Mouse (Mus musculus) limb, embryonic 10.5 days (tissue): ENCODE data around the gene Spaca4. TPM values are rescaled to one million over a fixed set of nuclear protein-coding genes. Genes with fewer than 3 reads are reported as not detected.

ENCODE experiments used
- DNase-seq: peaks from one replicate; pipeline ENCODE4 v3.0.0-alpha.2; 2017; ENCODE audit warnings: low spot score
- H3K27ac ChIP-seq: fragments of 300-500 bp; sonication (generic); 2 replicates; pipeline ENCODE4 v1.5.1; 2016; ENCODE audit warnings: mild to moderate bottlenecking
- H3K27me3 ChIP-seq: fragments of 300-500 bp; sonication (generic); 2 replicates; pipeline ENCODE4 v1.6.1; 2016; ENCODE audit warnings: low read depth, mild to moderate bottlenecking; ENCODE audit not compliant: poor library complexity, severe bottlenecking
- H3K36me3 ChIP-seq: fragments of 300-500 bp; sonication (generic); 2 replicates; pipeline ENCODE4 v1.6.1; 2016; ENCODE audit warnings: mild to moderate bottlenecking, moderate library complexity
- H3K4me1 ChIP-seq: fragments of 300-500 bp; sonication (generic); 2 replicates; pipeline ENCODE4 v1.6.1; 2016
- H3K4me3 ChIP-seq: fragments of 300-500 bp; sonication (generic); 2 replicates; pipeline ENCODE4 v1.5.1; 2016; ENCODE audit warnings: mild to moderate bottlenecking, moderate library complexity
- H3K9me3 ChIP-seq: fragments of 300-500 bp; sonication (generic); replicated peaks from 2 replicates; pipeline ENCODE4 v1.6.1; 2016; ENCODE audit warnings: mild to moderate bottlenecking
- WGBS: fragments of 180-500 bp; shearing (Covaris S2); methylation state at CpG from one replicate; pipeline ENCODE4 v1.1.7; 2016; 5-methylcytosine and 5-hydroxymethylcytosine counted together
- polyA plus RNA-seq: library from polyadenylated mRNA; unstranded; fragments of >200 nt; fragmentation: Nextera tagmentation; extraction: Ambion mirVana; gene quantifications from 2 replicates; pipeline ENCODE4 v1.2.1, GENCODE M21; 2016

The Spaca4 gene
- polyA plus RNA-seq, 1 experiment from 2014 or later: not detected

GRCm38 (mm10) chr7:45746518-45746917 is 20.9 kb upstream of the Spaca4 start:
- Histone ChIP-seq H3K27me3 (peaks cover 7% of the 10 kb centered on the region; the same call in 1 of the 2 replicates), H3K4me1 (peaks cover 18% of the 10 kb centered on the region), H3K27ac (no peak overlapping the region), H3K4me3 (no peak overlapping the region), H3K9me3 (no peaks in the 10 kb centered on the region), H3K36me3 (no peaks in the 10 kb centered on the region)
- 67% methylated on average over 6 of the region's 6 CpGs for WGBS
- no peak for DNase-seq

DNA sequence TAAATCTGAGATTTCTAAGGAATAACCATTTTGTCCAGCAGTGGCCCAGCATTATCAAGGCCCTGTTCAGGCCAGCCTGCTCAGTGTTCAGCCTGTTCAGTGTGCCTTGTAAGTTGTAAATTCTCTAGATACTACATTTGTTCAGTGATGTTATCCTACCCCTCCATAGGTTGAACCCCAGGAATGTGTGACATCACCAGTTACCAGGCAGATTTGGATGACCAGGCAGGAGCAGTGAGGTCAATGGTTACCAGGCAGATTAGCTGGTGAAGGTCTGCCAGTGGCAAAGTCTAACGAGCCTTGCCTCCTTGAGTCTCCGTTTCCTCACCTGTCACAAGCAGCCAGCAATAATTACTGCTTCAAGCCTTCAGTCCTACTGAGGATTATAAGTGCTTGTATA is 18.8 kb upstream of the Spaca4 start:
- DNase-seq: peak; percentile 65
- H3K27ac ChIP-seq: no peak overlapping the region
- peaks cover 13% of the 10 kb centered on the region for H3K4me1 ChIP-seq
- peaks cover 9% of the 10 kb centered on the region; the same call in 1 of the 2 replicates for H3K27me3 ChIP-seq
- no peaks in the 10 kb centered on the region for H3K9me3 ChIP-seq
- no peaks in the 10 kb centered on the region for H3K36me3 ChIP-seq
- no peak overlapping the region for H3K4me3 ChIP-seq
- WGBS: 35% methylated on average over 2 of the region's 2 CpGs

DNA sequence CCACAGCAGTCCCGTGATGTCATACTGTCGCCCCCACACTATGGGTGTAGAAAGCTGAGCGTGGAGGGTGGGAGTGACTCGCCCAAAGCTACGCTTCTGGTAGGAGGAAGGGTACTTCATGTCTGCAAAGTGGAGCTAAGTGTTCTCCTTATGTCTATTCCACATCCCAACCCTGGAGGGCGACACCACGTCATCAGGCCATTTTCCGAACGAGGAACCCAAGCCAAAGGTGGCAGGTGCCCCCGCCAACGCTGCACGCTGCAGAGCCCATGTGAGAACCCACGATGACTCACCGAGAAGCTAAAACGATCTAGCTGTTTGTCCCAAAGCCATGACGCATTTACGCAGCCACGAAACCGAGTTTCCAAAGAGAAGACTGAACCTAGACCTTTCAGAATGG is 16.7 kb upstream of the Spaca4 start:
- H3K36me3 ChIP-seq: no peaks in the 10 kb centered on the region
- H3K9me3 ChIP-seq: no peaks in the 10 kb centered on the region
- peaks cover 11% of the 10 kb centered on the region for H3K4me1 ChIP-seq
- H3K27me3 ChIP-seq: peaks cover 9% of the 10 kb centered on the region; the same call in 1 of the 2 replicates
- WGBS: 38% methylated on average over 19 of the region's 19 CpGs
- no peak for DNase-seq
- peak overlapping the region; percentile 35 for H3K4me3 ChIP-seq
- H3K27ac ChIP-seq: no peak overlapping the region

- peaks cover 11% of the 10 kb centered on the region for H3K4me1 ChIP-seq
- H3K4me3 ChIP-seq: peak overlapping the region; percentile 35
- H3K9me3 ChIP-seq: no peaks in the 10 kb centered on the region
- DNase-seq: no peak
- 29% methylated on average over 11 of the region's 11 CpGs for WGBS
- H3K36me3 ChIP-seq: no peaks in the 10 kb centered on the region
- peaks cover 9% of the 10 kb centered on the region; the same call in 1 of the 2 replicates for H3K27me3 ChIP-seq
- peak overlapping the region; percentile 46; the same call in 1 of the 2 replicates for H3K27ac ChIP-seq
Measured at GRCm38 (mm10) chr7:45741777-45742176, 16.2 kb upstream of the Spaca4 start.

GRCm38 (mm10) chr7:45741308-45741707 is 15.7 kb upstream of the Spaca4 start:
- Histone ChIP-seq H3K27me3 (peaks cover 9% of the 10 kb centered on the region; the same call in 1 of the 2 replicates), H3K4me1 (peaks cover 11% of the 10 kb centered on the region), H3K27ac (peak overlapping the region; percentile 46; the same call in 1 of the 2 replicates), H3K4me3 (no peak overlapping the region), H3K36me3 (no peaks in the 10 kb centered on the region), H3K9me3 (no peaks in the 10 kb centered on the region)
- no peak for DNase-seq
- WGBS: 87% methylated on average over 12 of the region's 12 CpGs

DNA sequence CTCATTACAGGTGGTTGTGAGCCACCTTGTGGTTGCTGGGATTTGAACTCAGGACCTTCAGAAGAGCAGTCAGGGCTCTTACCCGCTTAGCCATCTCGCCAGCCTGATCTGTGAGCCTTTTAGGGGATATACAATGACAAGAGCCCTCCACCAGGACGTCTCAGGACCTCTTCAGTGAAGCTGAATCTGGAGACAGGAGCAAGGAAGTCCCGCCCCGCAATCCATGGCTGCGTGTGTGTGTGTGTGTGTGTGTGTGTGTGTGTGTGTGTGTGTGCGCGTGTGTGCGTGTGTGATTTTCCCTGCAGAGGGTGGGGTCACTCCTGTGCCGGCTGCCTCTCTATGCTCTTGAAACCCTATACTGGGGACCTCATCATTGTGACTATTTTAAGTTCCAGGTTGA is 14.2 kb upstream of the Spaca4 start:
- DNase-seq: no peak
- H3K4me1 ChIP-seq: peaks cover 11% of the 10 kb centered on the region
- no peaks in the 10 kb centered on the region for H3K36me3 ChIP-seq
- H3K4me3 ChIP-seq: no peak overlapping the region
- no peak overlapping the region for H3K27ac ChIP-seq
- H3K27me3 ChIP-seq: peaks cover 9% of the 10 kb centered on the region; the same call in 1 of the 2 replicates
- no peaks in the 10 kb centered on the region for H3K9me3 ChIP-seq
- 75% methylated on average over 10 of the region's 10 CpGs for WGBS

GRCm38 (mm10) chr7:45739162-45739763 is 13.7 kb upstream of the Spaca4 start:
- Histone ChIP-seq H3K36me3 (no peaks in the 10 kb centered on the region), H3K4me1 (peaks cover 11% of the 10 kb centered on the region), H3K4me3 (no peak overlapping the region), H3K27me3 (peaks cover 9% of the 10 kb centered on the region; the same call in 1 of the 2 replicates), H3K9me3 (no peaks in the 10 kb centered on the region), H3K27ac (no peak overlapping the region)
- 7% methylated on average over 9 of the region's 9 CpGs for WGBS
- peak; percentile 88 for DNase-seq

- H3K4me3 ChIP-seq: no peak overlapping the region
- H3K4me1 ChIP-seq: peaks cover 18% of the 10 kb centered on the region
- H3K36me3 ChIP-seq: peaks cover 19% of the 10 kb centered on the region
- H3K9me3 ChIP-seq: no peaks in the 10 kb centered on the region
- DNase-seq: no peak
- WGBS: 66% methylated on average over 5 of the region's 5 CpGs
- H3K27ac ChIP-seq: no peak overlapping the region
- no peaks in the 10 kb centered on the region for H3K27me3 ChIP-seq
Measured at GRCm38 (mm10) chr7:45733477-45733876, 7.9 kb upstream of the Spaca4 start.

DNA sequence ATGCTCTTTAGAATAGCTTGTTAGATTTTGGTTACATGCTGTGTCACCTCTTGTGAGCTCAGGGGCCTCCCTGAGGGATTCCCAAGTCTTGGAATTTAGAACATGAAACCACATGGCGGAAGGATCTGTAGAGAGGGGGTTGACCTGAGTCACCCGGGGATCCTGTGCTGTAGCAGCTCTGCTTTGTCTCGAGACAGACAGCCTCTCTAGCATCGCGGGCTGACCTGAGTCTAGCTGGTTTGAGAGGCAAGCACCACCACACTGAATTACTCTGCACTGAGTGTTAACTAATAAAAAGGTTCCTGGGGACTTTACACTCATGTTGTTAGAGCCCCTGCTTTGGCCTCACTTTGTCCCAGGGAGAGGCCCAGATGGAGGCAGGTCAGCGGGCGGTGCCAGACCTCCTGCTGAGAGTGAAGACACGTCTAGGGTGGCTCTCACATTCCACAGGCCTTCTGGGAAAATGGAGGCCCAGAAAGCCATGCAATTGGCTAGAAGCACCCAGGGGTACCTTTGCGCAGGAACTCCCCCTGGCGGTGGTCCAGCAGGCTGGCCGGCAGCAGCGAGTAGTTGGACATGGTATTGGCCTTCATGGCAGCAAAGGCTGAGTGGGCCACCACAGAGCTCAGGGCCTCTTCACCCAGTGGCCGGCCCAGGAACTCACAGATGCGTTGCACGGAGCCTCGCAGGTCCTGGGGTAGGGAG is 5.3 kb upstream of the Spaca4 start:
- DNase-seq: peak; percentile 81
- Histone ChIP-seq H3K27me3 (no peaks in the 10 kb centered on the region), H3K36me3 (peaks cover 45% of the 10 kb centered on the region), H3K4me3 (0 out of 2 replicates have a peak overlapping the region, but pooled peaks have one; percentile 1), H3K4me1 (peaks cover 18% of the 10 kb centered on the region), H3K9me3 (no peaks in the 10 kb centered on the region), H3K27ac (peak overlapping the region; percentile 61)
- WGBS: 16% methylated on average over 16 of the region's 16 CpGs

- H3K27ac ChIP-seq: no peak overlapping the region
- H3K4me3 ChIP-seq: no peak overlapping the region
- H3K9me3 ChIP-seq: no peaks in the 10 kb centered on the region
- WGBS: 84% methylated on average over 3 of the region's 3 CpGs
- DNase-seq: no peak
- peaks cover 78% of the 10 kb centered on the region for H3K36me3 ChIP-seq
- H3K4me1 ChIP-seq: peaks cover 18% of the 10 kb centered on the region
- no peaks in the 10 kb centered on the region for H3K27me3 ChIP-seq
Measured at GRCm38 (mm10) chr7:45727625-45728024, 2.0 kb upstream of the Spaca4 start.

- H3K27ac ChIP-seq: no peak overlapping the region
- H3K4me3 ChIP-seq: no peak overlapping the region
- no peaks in the 10 kb centered on the region for H3K27me3 ChIP-seq
- DNase-seq: no peak
- WGBS: 94% methylated on average over 10 of the region's 10 CpGs
- peaks cover 90% of the 10 kb centered on the region for H3K36me3 ChIP-seq
- H3K4me1 ChIP-seq: peaks cover 26% of the 10 kb centered on the region
- no peaks in the 10 kb centered on the region for H3K9me3 ChIP-seq
Measured at GRCm38 (mm10) chr7:45726419-45726818, 806 bp upstream of the Spaca4 start.

DNA sequence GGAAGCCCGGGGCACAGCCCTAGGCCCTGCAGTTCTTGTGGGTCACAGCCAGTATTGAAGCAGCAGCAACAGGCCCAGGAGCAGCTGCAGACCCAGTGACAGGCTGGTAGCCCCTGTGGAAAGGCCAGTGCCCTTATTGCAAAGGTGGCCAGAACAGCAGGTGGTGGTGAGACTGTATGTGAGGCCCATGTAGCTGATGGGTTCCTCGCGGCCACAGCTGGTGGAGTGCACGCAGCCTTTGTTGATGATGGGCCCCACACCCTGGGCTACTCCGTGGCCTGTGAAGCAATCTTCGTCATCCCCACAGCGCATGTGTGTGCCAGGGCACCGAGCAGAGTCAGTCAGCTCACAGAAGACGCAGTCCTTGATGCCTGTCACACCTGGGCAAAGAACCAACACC is 462 bp downstream of the Spaca4 start:
- peaks cover 100% of the 10 kb centered on the region for H3K36me3 ChIP-seq
- peaks cover 20% of the 10 kb centered on the region for H3K4me1 ChIP-seq
- no peak overlapping the region for H3K27ac ChIP-seq
- H3K4me3 ChIP-seq: no peak overlapping the region
- 93% methylated on average over 9 of the region's 9 CpGs for WGBS
- H3K9me3 ChIP-seq: no peaks in the 10 kb centered on the region
- H3K27me3 ChIP-seq: no peaks in the 10 kb centered on the region
- DNase-seq: no peak

GRCm38 (mm10) chr7:45723781-45724180 is 1.8 kb downstream of the Spaca4 start:
- Histone ChIP-seq H3K27me3 (no peaks in the 10 kb centered on the region), H3K36me3 (peaks cover 100% of the 10 kb centered on the region), H3K4me3 (no peak overlapping the region), H3K4me1 (peaks cover 29% of the 10 kb centered on the region), H3K27ac (no peak overlapping the region), H3K9me3 (no peaks in the 10 kb centered on the region)
- 93% methylated on average over 14 of the region's 14 CpGs for WGBS
- no peak for DNase-seq
